Mouse (Mus musculus) natural killer cell, adult 2 months (primary cell): ENCODE measurements around the gene Psmb8.

Source experiments
- DNase-seq, 2 experiments: peaks; one replicate each; pipeline ENCODE4 v3.0.0; 2022; ENCODE audit warnings: low spot score in 2 of 2

Gene Psmb8

GRCm38 (mm10) chr17:34192852-34193251, 4.7 kb upstream of the Psmb8 start:
- no peak for DNase-seq

DNA sequence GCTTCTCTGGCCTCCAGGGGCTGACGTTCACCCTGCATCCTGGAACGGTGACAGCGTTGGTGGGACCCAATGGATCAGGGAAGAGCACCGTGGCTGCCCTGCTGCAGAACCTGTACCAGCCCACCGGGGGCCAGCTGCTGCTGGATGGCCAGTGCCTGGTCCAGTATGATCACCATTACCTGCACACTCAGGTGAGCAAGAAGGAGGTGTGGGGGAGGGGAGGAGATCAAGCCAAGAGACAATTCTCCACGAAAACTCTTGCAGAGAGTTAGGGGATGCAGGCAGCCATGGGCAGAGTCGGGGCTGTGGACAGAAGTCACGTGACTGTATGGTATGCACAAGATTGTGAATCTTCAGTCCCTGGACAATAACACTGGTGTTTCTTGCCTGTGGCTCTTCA, 4.1 kb upstream of the Psmb8 start:
- no peak for DNase-seq

DNA sequence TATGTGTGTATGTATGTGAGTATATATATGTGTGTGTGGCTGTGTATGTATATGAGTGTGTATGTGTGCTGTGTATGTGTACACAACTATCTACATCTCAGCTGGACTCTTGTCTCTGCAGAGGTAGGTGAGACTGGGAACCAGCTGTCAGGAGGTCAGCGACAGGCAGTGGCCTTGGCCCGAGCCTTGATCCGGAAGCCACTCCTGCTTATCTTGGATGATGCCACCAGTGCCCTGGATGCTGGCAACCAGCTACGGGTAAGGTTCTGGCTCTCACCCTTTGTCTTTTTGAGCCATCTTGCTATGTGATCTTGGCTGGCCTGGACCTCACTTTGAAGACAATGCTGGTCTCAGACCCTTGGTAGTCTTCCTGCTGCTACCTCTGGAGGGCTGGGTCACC, 2.8 kb upstream of the Psmb8 start:
- DNase-seq, result no peak

GRCm38 (mm10) chr17:34196491-34196890, 1.0 kb upstream of the Psmb8 start:
- peak; percentile 70 to 77 for DNase-seq

DNA sequence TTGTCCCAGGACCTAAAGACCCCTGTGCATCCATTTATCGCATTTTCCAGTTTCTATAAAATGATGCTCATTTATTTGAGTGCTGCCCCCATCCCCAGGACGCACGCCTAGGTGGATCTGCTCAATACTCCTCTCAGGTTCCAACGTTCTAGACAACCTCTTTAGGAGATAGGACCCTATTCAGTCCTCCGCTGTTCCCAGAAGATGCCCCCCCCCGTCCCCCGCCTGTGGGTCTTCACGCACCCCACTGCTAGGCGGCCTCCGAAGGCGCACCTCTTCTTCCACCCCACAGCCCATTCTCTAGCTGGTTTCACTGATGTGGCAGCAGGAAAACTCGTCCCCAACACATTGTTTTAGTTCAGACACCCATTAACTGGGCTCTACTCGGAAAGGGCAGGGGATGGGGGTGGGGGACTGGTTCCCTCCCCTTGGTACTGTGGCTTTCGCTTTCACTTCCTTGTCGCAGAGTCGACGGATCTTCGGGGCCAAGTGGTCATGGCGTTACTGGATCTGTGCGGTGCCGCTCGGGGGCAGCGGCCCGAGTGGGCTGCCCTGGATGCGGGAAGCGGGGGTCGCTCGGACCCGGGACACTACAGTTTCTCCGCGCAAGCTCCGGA, 491 bp downstream of the Psmb8 start:
- DNase-seq, result peak; percentile 79 to 83

GRCm38 (mm10) chr17:34198521-34198912, 996 bp downstream of the Psmb8 start:
- DNase-seq, result no peak

DNA sequence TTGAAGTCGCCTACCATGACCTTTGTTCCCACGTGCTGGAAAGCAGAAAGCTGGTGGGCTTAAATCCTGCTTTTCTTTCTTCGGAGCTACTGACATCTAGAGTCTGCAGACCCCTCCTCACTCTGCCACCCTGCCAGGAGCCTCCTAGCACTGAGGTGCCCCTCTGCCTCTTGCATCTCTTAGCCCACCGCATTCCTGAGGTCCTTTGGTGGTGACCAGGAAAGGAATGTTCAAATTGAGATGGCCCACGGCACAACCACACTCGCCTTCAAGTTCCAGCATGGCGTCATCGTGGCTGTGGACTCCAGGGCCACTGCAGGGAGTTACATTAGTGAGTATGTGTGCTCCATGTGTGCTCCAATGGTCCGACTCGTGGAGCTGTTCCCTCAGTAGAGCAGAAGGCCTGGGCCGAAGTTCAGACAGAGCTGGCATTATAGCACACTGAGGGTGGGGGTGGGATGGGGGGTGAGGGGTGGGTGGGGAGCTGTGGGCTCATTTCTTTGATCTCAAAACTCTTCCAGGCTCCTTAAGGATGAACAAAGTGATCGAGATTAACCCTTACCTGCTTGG, 1.6 kb downstream of the Psmb8 start:
- DNase-seq, result no peak

DNA sequence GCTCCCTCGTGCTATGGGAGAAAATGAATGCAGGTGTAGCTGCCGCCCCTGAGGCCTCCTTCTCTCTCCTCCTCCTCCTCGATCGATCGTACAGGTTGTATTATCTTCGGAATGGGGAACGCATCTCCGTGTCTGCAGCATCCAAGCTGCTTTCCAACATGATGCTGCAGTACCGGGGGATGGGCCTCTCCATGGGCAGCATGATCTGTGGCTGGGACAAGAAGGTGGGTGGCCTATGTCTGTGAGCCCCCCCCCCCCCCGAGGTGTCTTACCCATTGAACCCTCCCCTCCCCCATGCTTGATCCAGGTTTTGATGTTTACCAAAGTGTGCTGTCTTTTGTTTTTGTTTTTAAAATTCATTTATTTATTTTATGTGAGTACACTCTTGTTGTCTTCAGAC, 2.5 kb downstream of the Psmb8 start:
- DNase-seq, result no peak

GRCm38 (mm10) chr17:34200772-34201505, 3.4 kb downstream of the Psmb8 start:
- DNase-seq, result no peak

DNA sequence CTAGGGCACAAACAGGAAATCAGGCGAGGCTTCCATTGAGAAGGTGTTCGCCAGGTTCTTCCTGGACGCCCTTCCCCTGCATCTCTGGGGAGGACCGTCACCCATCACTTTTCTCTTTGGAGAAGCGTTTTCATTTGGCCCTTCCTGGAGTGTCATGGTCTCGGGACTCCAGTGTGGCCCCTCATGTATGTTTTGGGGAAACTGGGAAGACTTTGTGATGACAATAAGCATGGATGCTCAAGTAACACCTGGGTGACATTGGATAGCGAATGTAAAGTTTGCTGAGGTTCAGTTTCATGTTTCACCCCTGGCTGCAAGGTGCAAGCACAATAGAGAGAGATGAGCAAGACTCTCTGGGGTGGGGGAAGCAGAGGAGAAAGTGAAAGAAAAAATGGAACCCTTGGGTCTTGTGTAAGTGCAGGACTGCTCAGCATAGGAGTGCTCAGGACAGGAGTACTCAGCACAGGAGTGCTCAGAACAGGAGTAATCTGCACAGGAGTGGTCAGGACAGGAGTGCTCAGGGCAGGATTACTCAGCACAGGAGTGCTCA, 4.1 kb downstream of the Psmb8 start:
- DNase-seq, result no peak

DNA sequence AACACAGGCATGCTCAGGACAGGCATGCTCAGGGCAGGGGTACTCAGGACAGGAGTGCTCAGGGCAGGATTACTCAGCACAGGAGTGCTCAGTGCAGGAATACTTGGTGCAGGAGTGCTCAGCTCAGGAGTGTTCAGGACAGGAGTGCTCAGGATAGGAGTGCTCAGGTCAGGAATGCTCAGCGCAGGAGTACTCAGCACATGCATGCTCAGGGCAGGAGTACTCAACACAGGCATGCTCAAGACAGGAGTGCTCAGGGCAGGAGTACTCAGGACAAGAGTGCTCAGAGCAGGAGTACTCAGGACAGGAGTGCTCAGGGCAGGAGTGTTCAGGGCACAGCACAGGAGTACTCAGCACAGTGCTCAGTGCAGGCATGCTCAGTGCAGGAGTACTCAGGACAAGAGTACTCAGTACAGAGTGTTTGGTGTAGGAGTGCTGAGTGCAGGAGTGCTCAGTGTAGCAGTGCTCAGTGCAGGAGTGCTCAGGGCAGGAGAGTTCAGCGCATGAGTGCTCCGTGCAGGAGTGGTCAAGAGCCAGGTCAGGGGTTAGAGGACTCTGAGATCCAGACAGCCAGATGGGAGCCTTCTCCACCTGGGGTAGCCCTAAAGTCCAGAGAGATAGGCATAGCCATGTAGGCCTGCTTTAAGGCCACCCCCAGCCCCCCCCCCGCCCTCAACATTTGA, 5.4 kb downstream of the Psmb8 start:
- DNase-seq, result no peak

- DNase-seq, result peak; percentile 38 to 48
Measured at GRCm38 (mm10) chr17:34203444-34203843, 5.9 kb downstream of the Psmb8 start, which contains the start of gene Tap2. Tap2 (plus strand) TSS chr17:34203527.

GRCm38 (mm10) chr17:34204303-34205010, 6.9 kb downstream of the Psmb8 start:
- DNase-seq, result peak; percentile 86 to 89

GRCm38 (mm10) chr17:34205021-34205745, 7.7 kb downstream of the Psmb8 start:
- DNase-seq, result no peak

- peak; percentile 60 to 64 for DNase-seq
Measured at GRCm38 (mm10) chr17:34205746-34206176, 8.2 kb downstream of the Psmb8 start.

GRCm38 (mm10) chr17:34206731-34207130, 9.2 kb downstream of the Psmb8 start:
- no peak for DNase-seq

GRCm38 (mm10) chr17:34207456-34207855, 9.9 kb downstream of the Psmb8 start:
- no peak for DNase-seq

- DNase-seq, result no peak
Measured at GRCm38 (mm10) chr17:34207866-34208265, 10.3 kb downstream of the Psmb8 start.

- no peak for DNase-seq
Measured at GRCm38 (mm10) chr17:34208421-34208820, 10.9 kb downstream of the Psmb8 start.

DNA sequence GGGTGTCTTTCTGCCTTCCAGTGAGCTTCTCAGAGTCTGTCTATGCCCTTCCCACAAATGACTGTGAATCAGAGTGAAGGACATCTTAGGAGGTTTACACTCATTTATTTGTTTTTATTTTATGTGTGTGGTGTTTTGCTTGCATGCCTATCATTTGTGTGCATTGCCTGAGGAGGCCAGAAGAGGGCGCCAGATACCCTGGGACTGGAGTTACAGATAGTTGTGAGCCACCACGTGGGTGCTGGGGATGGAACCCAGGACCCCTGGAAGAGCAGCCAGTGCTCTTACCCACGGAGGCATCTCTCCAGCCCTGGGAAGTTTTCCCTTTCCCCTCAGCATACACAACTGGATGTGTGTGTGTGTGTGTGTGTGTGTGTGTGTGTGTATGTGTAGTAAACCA, 12.2 kb downstream of the Psmb8 start:
- DNase-seq, result peak in 1 of 2 experiments; percentile 36

DNA sequence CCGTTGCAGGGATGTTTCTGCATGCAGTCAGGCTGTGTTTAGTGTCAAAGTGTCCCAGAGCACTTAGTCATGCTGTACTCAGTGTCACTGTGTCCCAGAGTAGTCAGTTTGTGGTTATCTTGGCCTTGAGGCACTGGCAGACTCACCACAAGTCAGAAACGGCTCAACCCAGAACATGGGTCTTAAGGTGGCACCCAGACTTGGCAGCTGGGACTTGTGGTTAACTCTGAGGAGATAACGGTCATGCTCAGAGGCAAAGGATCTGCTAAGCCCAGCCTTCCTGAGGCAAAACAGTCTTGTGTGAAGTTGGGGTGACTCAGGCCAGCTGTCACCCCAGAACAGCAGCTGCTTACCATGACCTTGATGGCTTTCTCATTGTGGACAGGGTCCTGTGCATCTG, 13.1 kb downstream of the Psmb8 start:
- DNase-seq, result peak; percentile 68 to 85
